Mouse (Mus musculus): ENCODE results near the gene Cep128.

Cep128 gene

GRCm38 (mm10) chr12:91305769-91306168 is 78.4 kb downstream of the Cep128 start:
- no peak for DNase-seq

- DNase-seq: no peak
These were observed 79.2 kb downstream of the Cep128 start for GRCm38 (mm10) chr12:91305038-91305437.

GRCm38 (mm10) chr12:91298700-91299099 is 85.5 kb downstream of the Cep128 start:
- DNase-seq: no peak

GRCm38 (mm10) chr12:91295870-91296269 is 88.3 kb downstream of the Cep128 start:
- no peak for DNase-seq

- no peak for DNase-seq
These were observed 88.8 kb downstream of the Cep128 start for GRCm38 (mm10) chr12:91295436-91295835.

- no peak for DNase-seq
These were observed 110.3 kb downstream of the Cep128 start for GRCm38 (mm10) chr12:91273936-91274335.

- DNase-seq: no peak
These were observed 114.6 kb downstream of the Cep128 start for GRCm38 (mm10) chr12:91269634-91270033.

GRCm38 (mm10) chr12:91268974-91269373 is 115.2 kb downstream of the Cep128 start:
- no peak for DNase-seq

- no peak for DNase-seq
These were observed 118.2 kb downstream of the Cep128 start for GRCm38 (mm10) chr12:91266014-91266413.

- DNase-seq: no peak
These were observed 118.7 kb downstream of the Cep128 start for GRCm38 (mm10) chr12:91265462-91265861.

GRCm38 (mm10) chr12:91264828-91265355 is 119.3 kb downstream of the Cep128 start:
- no peak for DNase-seq

- no peak for DNase-seq
These were observed 120.5 kb downstream of the Cep128 start for GRCm38 (mm10) chr12:91263705-91264104.

GRCm38 (mm10) chr12:91262801-91263200 is 121.4 kb downstream of the Cep128 start:
- DNase-seq: no peak

- no peak for DNase-seq
These were observed 127.9 kb downstream of the Cep128 start for GRCm38 (mm10) chr12:91256334-91256733.

GRCm38 (mm10) chr12:91254831-91255230 is 129.4 kb downstream of the Cep128 start:
- DNase-seq: no peak

- no peak for DNase-seq
These were observed 163.6 kb downstream of the Cep128 start for GRCm38 (mm10) chr12:91220609-91221008.

GRCm38 (mm10) chr12:91205550-91205949 is 178.7 kb downstream of the Cep128 start:
- no peak for DNase-seq

GRCm38 (mm10) chr12:91204330-91204729 is 179.9 kb downstream of the Cep128 start:
- DNase-seq: no peak

GRCm38 (mm10) chr12:91202496-91202895 is 181.7 kb downstream of the Cep128 start:
- DNase-seq: no peak

- no peak for DNase-seq
These were observed 195.1 kb downstream of the Cep128 start for GRCm38 (mm10) chr12:91189111-91189510.

- no peak for DNase-seq
These were observed 198.6 kb downstream of the Cep128 start for GRCm38 (mm10) chr12:91185564-91185963.

GRCm38 (mm10) chr12:91184616-91185015 is 199.6 kb downstream of the Cep128 start:
- DNase-seq: no peak

- no peak for DNase-seq
These were observed 200.3 kb downstream of the Cep128 start for GRCm38 (mm10) chr12:91183928-91184327.

- DNase-seq: no peak
These were observed 200.8 kb downstream of the Cep128 start for GRCm38 (mm10) chr12:91183304-91183855.

All from lung, postnatal 14 days (tissue).